Mouse (Mus musculus): ENCODE data around the gene Cyba. TPM values are rescaled to one million over a fixed set of nuclear protein-coding genes. Genes with fewer than 3 reads are reported as not detected.

The Cyba gene
- total RNA-seq, 1 experiment from 2014 or later, result 35.2 TPM

- no peak for ATAC-seq (replicated peaks in 1 of 2; ENCODE audit: insufficient read depth in 1 of 2, low FRiP score in 2 of 2, low TSS enrichment in 1 of 2, low read depth in 1 of 2, poor library complexity in 2 of 2, severe bottlenecking in 2 of 2)
These were observed 862 bp downstream of the Cyba start for GRCm38 (mm10) chr8:122431694-122432442.

- ATAC-seq (replicated peaks in 1 of 2; ENCODE audit: insufficient read depth in 1 of 2, low FRiP score in 2 of 2, low TSS enrichment in 1 of 2, low read depth in 1 of 2, poor library complexity in 2 of 2, severe bottlenecking in 2 of 2), result no peak
These were observed 2.1 kb downstream of the Cyba start for GRCm38 (mm10) chr8:122430646-122431045.

GRCm38 (mm10) chr8:122430058-122430636, 2.6 kb downstream of the Cyba start:
- ATAC-seq (replicated peaks in 1 of 2; ENCODE audit: insufficient read depth in 1 of 2, low FRiP score in 2 of 2, low TSS enrichment in 1 of 2, low read depth in 1 of 2, poor library complexity in 2 of 2, severe bottlenecking in 2 of 2), result peak; percentile 68 to 73

GRCm38 (mm10) chr8:122428163-122428562, 4.6 kb downstream of the Cyba start:
- ATAC-seq (replicated peaks in 1 of 2; ENCODE audit: insufficient read depth in 1 of 2, low FRiP score in 2 of 2, low TSS enrichment in 1 of 2, low read depth in 1 of 2, poor library complexity in 2 of 2, severe bottlenecking in 2 of 2), result no peak

GRCm38 (mm10) chr8:122427607-122428006, 5.1 kb downstream of the Cyba start:
- no peak for ATAC-seq (replicated peaks in 1 of 2; ENCODE audit: insufficient read depth in 1 of 2, low FRiP score in 2 of 2, low TSS enrichment in 1 of 2, low read depth in 1 of 2, poor library complexity in 2 of 2, severe bottlenecking in 2 of 2)

- no peak for ATAC-seq (replicated peaks in 1 of 2; ENCODE audit: insufficient read depth in 1 of 2, low FRiP score in 2 of 2, low TSS enrichment in 1 of 2, low read depth in 1 of 2, poor library complexity in 2 of 2, severe bottlenecking in 2 of 2)
These were observed 6.6 kb downstream of the Cyba start for GRCm38 (mm10) chr8:122426145-122426544.

GRCm38 (mm10) chr8:122423659-122424058, 9.1 kb downstream of the Cyba start:
- no peak for ATAC-seq (replicated peaks in 1 of 2; ENCODE audit: insufficient read depth in 1 of 2, low FRiP score in 2 of 2, low TSS enrichment in 1 of 2, low read depth in 1 of 2, poor library complexity in 2 of 2, severe bottlenecking in 2 of 2)

GRCm38 (mm10) chr8:122423217-122423616, 9.5 kb downstream of the Cyba start:
- no peak for ATAC-seq (replicated peaks in 1 of 2; ENCODE audit: insufficient read depth in 1 of 2, low FRiP score in 2 of 2, low TSS enrichment in 1 of 2, low read depth in 1 of 2, poor library complexity in 2 of 2, severe bottlenecking in 2 of 2)

- ATAC-seq (replicated peaks in 1 of 2; ENCODE audit: insufficient read depth in 1 of 2, low FRiP score in 2 of 2, low TSS enrichment in 1 of 2, low read depth in 1 of 2, poor library complexity in 2 of 2, severe bottlenecking in 2 of 2), result no peak
These were observed 11.2 kb downstream of the Cyba start, which contains the start of gene Il17c for GRCm38 (mm10) chr8:122421376-122422070. Gene Il17c, plus strand, starts transcription at chr8:122422020.

- ATAC-seq (replicated peaks in 1 of 2; ENCODE audit: insufficient read depth in 1 of 2, low FRiP score in 2 of 2, low TSS enrichment in 1 of 2, low read depth in 1 of 2, poor library complexity in 2 of 2, severe bottlenecking in 2 of 2), result no peak
These were observed 12.7 kb downstream of the Cyba start for GRCm38 (mm10) chr8:122419881-122420555.

- ATAC-seq (replicated peaks in 1 of 2; ENCODE audit: insufficient read depth in 1 of 2, low FRiP score in 2 of 2, low TSS enrichment in 1 of 2, low read depth in 1 of 2, poor library complexity in 2 of 2, severe bottlenecking in 2 of 2), result peak; percentile 29 to 47; a peak in 2 of 4 replicates
These were observed 17.2 kb downstream of the Cyba start for GRCm38 (mm10) chr8:122415554-122415953.

- ATAC-seq (replicated peaks in 1 of 2; ENCODE audit: insufficient read depth in 1 of 2, low FRiP score in 2 of 2, low TSS enrichment in 1 of 2, low read depth in 1 of 2, poor library complexity in 2 of 2, severe bottlenecking in 2 of 2), result no peak
These were observed 18.4 kb downstream of the Cyba start for GRCm38 (mm10) chr8:122414311-122414710.

- ATAC-seq (replicated peaks in 1 of 2; ENCODE audit: insufficient read depth in 1 of 2, low FRiP score in 2 of 2, low TSS enrichment in 1 of 2, low read depth in 1 of 2, poor library complexity in 2 of 2, severe bottlenecking in 2 of 2), result no peak
These were observed 25.1 kb downstream of the Cyba start for GRCm38 (mm10) chr8:122407678-122408077.

GRCm38 (mm10) chr8:122405146-122405805, 27.5 kb downstream of the Cyba start:
- ATAC-seq (replicated peaks in 1 of 2; ENCODE audit: insufficient read depth in 1 of 2, low FRiP score in 2 of 2, low TSS enrichment in 1 of 2, low read depth in 1 of 2, poor library complexity in 2 of 2, severe bottlenecking in 2 of 2), result no peak

GRCm38 (mm10) chr8:122398186-122398585, 34.5 kb downstream of the Cyba start:
- no peak for ATAC-seq (replicated peaks in 1 of 2; ENCODE audit: insufficient read depth in 1 of 2, low FRiP score in 2 of 2, low TSS enrichment in 1 of 2, low read depth in 1 of 2, poor library complexity in 2 of 2, severe bottlenecking in 2 of 2)

- ATAC-seq (replicated peaks in 1 of 2; ENCODE audit: insufficient read depth in 1 of 2, low FRiP score in 2 of 2, low TSS enrichment in 1 of 2, low read depth in 1 of 2, poor library complexity in 2 of 2, severe bottlenecking in 2 of 2), result no peak
These were observed 37.4 kb downstream of the Cyba start for GRCm38 (mm10) chr8:122395291-122395690.

- ATAC-seq (replicated peaks in 1 of 2; ENCODE audit: insufficient read depth in 1 of 2, low FRiP score in 2 of 2, low TSS enrichment in 1 of 2, low read depth in 1 of 2, poor library complexity in 2 of 2, severe bottlenecking in 2 of 2), result no peak
These were observed 39.0 kb downstream of the Cyba start for GRCm38 (mm10) chr8:122393717-122394116.

All from hematopoietic stem cell, adult 5-6 weeks (primary cell).